25 mouse cellular contexts compared by ENCODE assay signal in the genomic region with DNA sequence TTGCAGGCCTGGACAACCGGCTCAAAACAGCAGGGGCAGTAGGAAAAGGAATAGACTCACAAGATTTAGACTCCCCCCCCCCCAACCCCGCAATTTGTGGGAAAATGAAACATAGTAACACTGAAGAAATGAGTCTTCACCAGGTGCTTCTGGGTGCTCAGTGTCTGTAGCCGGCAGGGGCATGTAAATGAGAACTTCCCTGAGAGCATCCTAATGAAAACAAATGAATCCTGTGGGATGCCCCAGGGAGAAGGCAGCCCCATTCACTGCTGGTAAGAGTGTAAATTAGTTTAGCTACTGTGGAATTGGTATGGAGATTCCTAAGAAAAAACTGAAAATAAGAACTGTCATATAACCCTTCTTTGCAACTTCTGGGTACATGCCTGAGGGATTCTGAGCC.
"Had no signal": no experiment of that assay in that cellular context is flagged by ENCODE, and none has a peak within 500 bp of the region (broad histone marks: within the 10 kb centered on the region; RNA-seq: fewer than 3 reads in every experiment).

No protein-coding gene starts in this region.

- ATAC-seq: intestine, embryonic 16.5 days; liver, embryonic 12.5 days had no signal

- H3K27me3 ChIP-seq: heart, embryonic 13.5 days; heart, embryonic 15.5 days; limb, embryonic 13.5 days; limb, embryonic 15.5 days; liver, embryonic 12.5 days had no signal

- H3K36me3 ChIP-seq: heart, embryonic 13.5 days; heart, embryonic 15.5 days; hindbrain, embryonic 10.5 days; kidney, embryonic 15.5 days; limb, embryonic 13.5 days; limb, embryonic 15.5 days; liver, embryonic 12.5 days had no signal

- DNase-seq: gastrocnemius, adult 2 months; gastrocnemius, postnatal 10 days; gastrocnemius, postnatal 25 days; heart, adult 2 months; heart, postnatal 14 days; heart, postnatal 4 days; kidney, adult 11 months; kidney, adult 2 months; kidney, adult 9 months; kidney, postnatal 14 days; kidney, postnatal 36 days; layer of hippocampus, adult 9-11 months; layer of hippocampus, postnatal 36 days; left cerebral cortex, postnatal 4 days had no signal

- H3K4me1 ChIP-seq: heart, embryonic 13.5 days; heart, embryonic 15.5 days; kidney, embryonic 15.5 days; limb, embryonic 13.5 days; limb, embryonic 15.5 days; liver, embryonic 12.5 days had no signal

- H3K4me2 ChIP-seq: heart, embryonic 11.5 days; heart, embryonic 13.5 days; heart, embryonic 15.5 days; kidney, embryonic 15.5 days; limb, embryonic 13.5 days; limb, embryonic 15.5 days; liver, embryonic 12.5 days had no signal

- H3K9me3 ChIP-seq: heart, embryonic 13.5 days; heart, embryonic 15.5 days; hindbrain, embryonic 10.5 days; kidney, embryonic 15.5 days; limb, embryonic 13.5 days; limb, embryonic 15.5 days; liver, embryonic 12.5 days had no signal

- H3K27ac ChIP-seq: gastrocnemius, adult 2 months; heart, adult 2 months; heart, embryonic 13.5 days; heart, embryonic 15.5 days; hindbrain, embryonic 10.5 days; kidney, embryonic 15.5 days; kidney, postnatal 0 days; limb, embryonic 13.5 days; limb, embryonic 15.5 days; liver, embryonic 12.5 days; liver, embryonic 14.5 days had no signal

- H3K9ac ChIP-seq: heart, embryonic 13.5 days; heart, embryonic 15.5 days; kidney, embryonic 15.5 days; limb, embryonic 13.5 days; limb, embryonic 15.5 days; liver, embryonic 12.5 days; liver, embryonic 14.5 days had no signal

- H3K4me3 ChIP-seq: gastrocnemius, adult 2 months; heart, adult 2 months; heart, embryonic 13.5 days; heart, embryonic 15.5 days; hindbrain, embryonic 10.5 days; kidney, embryonic 15.5 days; limb, embryonic 13.5 days; limb, embryonic 15.5 days; liver, embryonic 12.5 days had no signal
